Comparison of ENCODE assay signal across 10 mouse cellular contexts in the genomic region with DNA sequence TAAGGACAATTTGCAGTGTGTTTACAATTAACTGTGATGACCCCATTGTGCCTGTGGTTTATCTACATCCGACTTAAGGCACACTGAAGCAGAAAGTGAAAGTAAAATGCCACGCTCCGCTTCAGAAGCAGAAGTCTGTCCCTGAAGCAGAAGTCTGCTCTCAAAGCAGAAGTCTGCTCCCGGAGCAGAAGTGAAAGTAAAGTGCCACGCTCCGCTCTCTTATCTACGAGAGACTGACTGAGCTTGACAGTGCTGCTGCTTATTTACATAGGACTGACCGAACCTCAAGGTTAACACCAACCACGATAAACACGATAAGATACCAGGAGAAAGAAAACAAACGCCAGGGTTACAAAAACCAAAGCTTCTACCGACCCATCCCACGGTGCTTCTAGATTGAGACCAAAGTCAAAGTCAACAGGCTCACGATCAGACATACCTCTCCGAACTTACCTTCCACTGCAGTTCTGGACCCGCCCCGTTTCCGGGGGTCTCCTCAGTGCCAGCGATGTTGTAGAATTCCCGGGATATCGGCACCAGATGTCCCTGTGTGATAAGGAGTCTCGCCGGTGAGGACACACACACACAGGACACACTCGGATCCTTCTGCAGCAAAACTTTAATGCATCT. TPM values are rescaled to one million over a fixed set of nuclear protein-coding genes. Genes with fewer than 3 reads are reported as not detected.
DNase-seq lines count a peak whose midpoint lies in the region; ATAC-seq and TF ChIP-seq lines count a peak whose summit lies in the region.
"Had no signal": no experiment of that assay in that cellular context is flagged by ENCODE, and none has a peak within 500 bp of the region (broad histone marks: within the 10 kb centered on the region; RNA-seq: fewer than 3 reads in every experiment).

No protein-coding gene starts in this region.

- H3K27me3 ChIP-seq in lung, embryonic 14.5 days (ENCODE audit: insufficient read depth, low read length) = no peaks in the 10 kb centered on the region
- no peaks in the 10 kb centered on the region for H3K27me3 ChIP-seq in liver, adult 2 months (ENCODE audit: control insufficient read depth, insufficient read depth, low read length)

- H3K4me1 ChIP-seq in lung, embryonic 14.5 days (ENCODE audit: insufficient read depth) = no peaks in the 10 kb centered on the region
- H3K4me1 ChIP-seq in liver, adult 2 months (ENCODE audit: control insufficient read depth, insufficient read depth, low read length) = no peaks in the 10 kb centered on the region
- H3K4me1 ChIP-seq: midbrain, embryonic 10.5 days had no signal

- DNase-seq in lung, embryonic 14.5 days = peak; percentile 9
- DNase-seq in lung, postnatal 4 days = no peak
- DNase-seq in NIH3T3 (ENCODE audit: low read depth) = peak; percentile 47
- peak; percentile 78 for DNase-seq in liver, adult 2 months (ENCODE audit: extremely low read depth, low read depth, low spot score)
- peak; percentile 42 to 48 for DNase-seq in spleen, postnatal 36 days (ENCODE audit: low spot score in 2 of 2)
- no peak for DNase-seq in cerebellum, postnatal 36 days
- DNase-seq in right cerebral cortex, postnatal 25 days = no peak
- no peak for DNase-seq in left cerebral cortex, postnatal 14 days (ENCODE audit: low spot score in 2 of 2)
- DNase-seq: kidney, postnatal 10 days had no signal

- H3K9me3 ChIP-seq in lung, embryonic 14.5 days (ENCODE audit: low read depth, low read length) = no peaks in the 10 kb centered on the region

- TF ChIP-seq POLR2A in liver, adult 2 months (IDR thresholded peaks at IDR 0.05; ENCODE audit: extremely low read depth, insufficient read depth, low read length) = no peak

- no peak overlapping the region for H3K4me2 ChIP-seq in lung, embryonic 14.5 days

- no peaks in the 10 kb centered on the region for H3K79me2 ChIP-seq in liver, adult 2 months (ENCODE audit: control insufficient read depth, insufficient read depth, low read length)

- no peak for ATAC-seq in lung, embryonic 14.5 days (ENCODE audit: insufficient read depth)

- H3K36me3 ChIP-seq in lung, embryonic 14.5 days (ENCODE audit: insufficient read depth) = no peaks in the 10 kb centered on the region
- H3K36me3 ChIP-seq in liver, adult 2 months (ENCODE audit: control insufficient read depth, insufficient read depth, low read length) = no peaks in the 10 kb centered on the region
- H3K36me3 ChIP-seq: midbrain, embryonic 10.5 days had no signal

- intact Hi-C loops in left cerebral cortex, postnatal 14 days (cut with DNase I) = no loop called here

- TF ChIP-seq CTCF in lung, embryonic 14.5 days (IDR thresholded peaks at IDR 0.05; ENCODE audit: low read depth) = no peak
- TF ChIP-seq CTCF in liver, adult 2 months (IDR thresholded peaks at IDR 0.05; ENCODE audit: low read depth, low read length) = no peak

- no peak overlapping the region for H3K27ac ChIP-seq in lung, embryonic 14.5 days (ENCODE audit: low read depth)
- no peak overlapping the region for H3K27ac ChIP-seq in liver, adult 2 months (replicated peaks; ENCODE audit: insufficient read depth, low read depth, low read length)
- H3K27ac ChIP-seq: midbrain, embryonic 10.5 days had no signal

- no peak overlapping the region for H3K9ac ChIP-seq in lung, embryonic 14.5 days
- H3K9ac ChIP-seq in liver, adult 2 months (ENCODE audit: low read depth, low read length) = peak overlapping the region; percentile 36

- H3K4me3 ChIP-seq in lung, embryonic 14.5 days (ENCODE audit: low read depth, low read length) = no peak overlapping the region
- H3K4me3 ChIP-seq in liver, adult 2 months (ENCODE audit: insufficient read depth, low read depth, low read length) = peak overlapping the region; percentile 53
- H3K4me3 ChIP-seq: midbrain, embryonic 10.5 days had no signal

- WGBS in lung, embryonic 14.5 days = 79% methylated on average over 24 of the region's 24 CpGs
- 27% methylated on average over 24 of the region's 24 CpGs for WGBS in liver, adult 2 months

RNA-seq across cellular contexts. Expression of a gene that starts 51.3 kb away (rescaled TPM):
- polyA plus RNA-seq in lung, embryonic 14.5 days (2014; fragmentation: Nextera tagmentation; extraction: Ambion mirVana) = not detected in 2 replicates
- total RNA-seq in liver, adult 2 months (2014; rRNA removed) = not detected in 2 replicates
- polyA plus RNA-seq in liver, adult 2 months (2012; rRNA removed) = not detected in 2 replicates
- not detected for total RNA-seq in left cerebral cortex, postnatal 14 days (2021)
- polyA plus RNA-seq: midbrain, embryonic 10.5 days had no signal

Comparison
In these comparisons a context has a peak if more than half of its experiments do, and no peak if none do; other contexts are left out.
1. DNase-seq: peak in lung, embryonic 14.5 days (single experiment), NIH3T3 (single experiment), liver, adult 2 months (single experiment) and spleen, postnatal 36 days (2 of 2); none in lung, postnatal 4 days (0 of 2), cerebellum, postnatal 36 days (0 of 2), right cerebral cortex, postnatal 25 days (single experiment) and left cerebral cortex, postnatal 14 days (0 of 2).